Mouse (Mus musculus): ENCODE data around the gene Ostf1. TPM values are rescaled to one million over a fixed set of nuclear protein-coding genes. Genes with fewer than 3 reads are reported as not detected.
A peak's percentile ranks its signal among the peaks of the same experiment; 100 is the strongest.

The Ostf1 gene
- 267 and 297 TPM in 2 replicates for polyA plus RNA-seq (2012; ENCODE audit: insufficient read depth, insufficient read length, missing spikeins)

- H3K4me3 ChIP-seq (ENCODE audit: insufficient read depth, low read length) = peak within 1 kb of the TSS; percentile 83
- TF ChIP-seq CTCF (IDR thresholded peaks at IDR 0.05; ENCODE audit: low read depth, low read length) = no peak
- no peak for TF ChIP-seq POLR2A (IDR thresholded peaks at IDR 0.05; ENCODE audit: borderline replicate concordance, low read depth, low read length)
- peak within 1 kb of the TSS; percentile 95 for H3K27ac ChIP-seq (ENCODE audit: insufficient read depth, low read depth, low read length)
- H3K4me1 ChIP-seq (ENCODE audit: control insufficient read depth, insufficient read depth, low read length) = peaks cover 17% of the 10 kb centered on the region
These were observed at the start of gene Ostf1, which contains the start of gene Nmrk1 for GRCm38 (mm10) chr19:18631644-18632219. TSS of gene Ostf1 (minus strand) at chr19:18631823. TSS of gene Nmrk1 (plus strand) at chr19:18631950.

- no peak for TF ChIP-seq CTCF (IDR thresholded peaks at IDR 0.05; ENCODE audit: low read depth, low read length)
- TF ChIP-seq POLR2A (IDR thresholded peaks at IDR 0.05; ENCODE audit: borderline replicate concordance, low read depth, low read length) = no peak
- Histone ChIP-seq H3K27ac (ENCODE audit: insufficient read depth, low read depth, low read length) (no peak overlapping the region), H3K4me3 (ENCODE audit: insufficient read depth, low read length) (no peak overlapping the region), H3K4me1 (ENCODE audit: control insufficient read depth, insufficient read depth, low read length) (peaks cover 21% of the 10 kb centered on the region)
These were observed 41.5 kb upstream of the Ostf1 start for GRCm38 (mm10) chr19:18673116-18673515.

DNA sequence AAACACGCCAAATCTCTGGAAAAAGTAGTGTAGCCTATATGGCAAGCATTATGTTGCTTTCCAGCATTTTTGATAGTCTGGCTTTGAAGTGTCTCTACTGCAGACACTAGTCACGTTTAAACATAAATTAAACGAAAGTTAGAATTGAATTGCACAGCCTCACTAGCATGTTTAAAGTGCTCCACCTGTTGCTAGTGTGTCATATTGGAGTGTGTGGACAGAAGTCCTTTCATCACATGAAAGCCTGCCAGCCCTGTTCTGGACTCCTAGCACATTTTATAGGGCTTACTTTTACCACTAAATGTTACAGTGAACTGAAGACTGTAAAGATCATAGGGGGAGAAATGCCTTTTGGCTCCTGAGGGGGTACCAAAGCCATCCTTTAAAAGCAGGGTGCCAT is 40.9 kb upstream of the Ostf1 start:
- no peak overlapping the region for H3K4me3 ChIP-seq (ENCODE audit: insufficient read depth, low read length)
- H3K4me1 ChIP-seq (ENCODE audit: control insufficient read depth, insufficient read depth, low read length) = peaks cover 21% of the 10 kb centered on the region
- H3K27ac ChIP-seq (ENCODE audit: insufficient read depth, low read depth, low read length) = no peak overlapping the region
- TF ChIP-seq POLR2A (IDR thresholded peaks at IDR 0.05; ENCODE audit: borderline replicate concordance, low read depth, low read length) (no peak), CTCF (IDR thresholded peaks at IDR 0.05; ENCODE audit: low read depth, low read length) (no peak)

- TF ChIP-seq CTCF (IDR thresholded peaks at IDR 0.05; ENCODE audit: low read depth, low read length) (no peak), POLR2A (IDR thresholded peaks at IDR 0.05; ENCODE audit: borderline replicate concordance, low read depth, low read length) (no peak)
- peak overlapping the region; percentile 58 for H3K27ac ChIP-seq (ENCODE audit: insufficient read depth, low read depth, low read length)
- H3K4me3 ChIP-seq (ENCODE audit: insufficient read depth, low read length) = peak overlapping the region; percentile 72
- peaks cover 21% of the 10 kb centered on the region for H3K4me1 ChIP-seq (ENCODE audit: control insufficient read depth, insufficient read depth, low read length)
These were observed 39.6 kb upstream of the Ostf1 start for GRCm38 (mm10) chr19:18671056-18671741.

- peak within 1 kb of the TSS; percentile 58 for H3K27ac ChIP-seq (ENCODE audit: insufficient read depth, low read depth, low read length)
- peaks cover 21% of the 10 kb centered on the region for H3K4me1 ChIP-seq (ENCODE audit: control insufficient read depth, insufficient read depth, low read length)
- TF ChIP-seq CTCF (IDR thresholded peaks at IDR 0.05; ENCODE audit: low read depth, low read length) = no peak
- peak within 1 kb of the TSS; percentile 72 for H3K4me3 ChIP-seq (ENCODE audit: insufficient read depth, low read length)
These were observed 39.0 kb upstream of the Ostf1 start, which contains the start of gene Carnmt1 for GRCm38 (mm10) chr19:18670608-18671007. TSS of gene Carnmt1 (plus strand) at chr19:18670764.

- H3K4me3 ChIP-seq (ENCODE audit: insufficient read depth, low read length) = no peak overlapping the region
- H3K4me1 ChIP-seq (ENCODE audit: control insufficient read depth, insufficient read depth, low read length) = peaks cover 21% of the 10 kb centered on the region
- TF ChIP-seq CTCF (IDR thresholded peaks at IDR 0.05; ENCODE audit: low read depth, low read length) (no peak), POLR2A (IDR thresholded peaks at IDR 0.05; ENCODE audit: borderline replicate concordance, low read depth, low read length) (no peak)
- no peak overlapping the region for H3K27ac ChIP-seq (ENCODE audit: insufficient read depth, low read depth, low read length)
These were observed 37.9 kb upstream of the Ostf1 start for GRCm38 (mm10) chr19:18669551-18669950.

- Histone ChIP-seq H3K4me1 (ENCODE audit: control insufficient read depth, insufficient read depth, low read length) (peaks cover 10% of the 10 kb centered on the region), H3K4me3 (ENCODE audit: insufficient read depth, low read length) (no peak overlapping the region), H3K27ac (ENCODE audit: insufficient read depth, low read depth, low read length) (no peak overlapping the region)
- no peak for TF ChIP-seq POLR2A (IDR thresholded peaks at IDR 0.05; ENCODE audit: borderline replicate concordance, low read depth, low read length)
- no peak for TF ChIP-seq CTCF (IDR thresholded peaks at IDR 0.05; ENCODE audit: low read depth, low read length)
These were observed 35.3 kb upstream of the Ostf1 start for GRCm38 (mm10) chr19:18666966-18667365.

DNA sequence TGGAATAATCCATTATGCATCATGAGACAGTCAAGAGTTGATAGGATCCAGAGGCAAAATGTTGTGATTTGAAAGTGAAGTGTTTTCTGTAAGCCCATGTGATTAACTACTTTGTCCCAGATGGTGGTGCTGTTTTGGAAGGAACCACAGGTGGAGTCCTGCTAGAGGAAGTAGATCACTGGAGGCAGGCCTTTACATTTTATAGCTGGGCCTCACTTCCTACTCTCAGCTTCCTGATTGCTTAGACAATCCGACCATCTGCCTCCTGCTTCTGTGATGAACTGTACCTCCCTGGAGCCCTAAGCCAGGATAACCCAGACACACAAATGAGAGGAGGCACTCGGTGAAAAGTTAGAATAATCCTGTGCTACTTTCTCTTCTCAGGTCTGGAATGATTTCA is 32.3 kb upstream of the Ostf1 start:
- peaks cover 7% of the 10 kb centered on the region; the same call in 1 of the 2 replicates for H3K4me1 ChIP-seq (ENCODE audit: control insufficient read depth, insufficient read depth, low read length)
- H3K4me3 ChIP-seq (ENCODE audit: insufficient read depth, low read length) = no peak overlapping the region
- TF ChIP-seq CTCF (IDR thresholded peaks at IDR 0.05; ENCODE audit: low read depth, low read length) (no peak), POLR2A (IDR thresholded peaks at IDR 0.05; ENCODE audit: borderline replicate concordance, low read depth, low read length) (no peak)
- H3K27ac ChIP-seq (ENCODE audit: insufficient read depth, low read depth, low read length) = peak overlapping the region; percentile 18

- no peak overlapping the region for H3K27ac ChIP-seq (ENCODE audit: insufficient read depth, low read depth, low read length)
These were observed 30.1 kb upstream of the Ostf1 start for GRCm38 (mm10) chr19:18661683-18662082.

DNA sequence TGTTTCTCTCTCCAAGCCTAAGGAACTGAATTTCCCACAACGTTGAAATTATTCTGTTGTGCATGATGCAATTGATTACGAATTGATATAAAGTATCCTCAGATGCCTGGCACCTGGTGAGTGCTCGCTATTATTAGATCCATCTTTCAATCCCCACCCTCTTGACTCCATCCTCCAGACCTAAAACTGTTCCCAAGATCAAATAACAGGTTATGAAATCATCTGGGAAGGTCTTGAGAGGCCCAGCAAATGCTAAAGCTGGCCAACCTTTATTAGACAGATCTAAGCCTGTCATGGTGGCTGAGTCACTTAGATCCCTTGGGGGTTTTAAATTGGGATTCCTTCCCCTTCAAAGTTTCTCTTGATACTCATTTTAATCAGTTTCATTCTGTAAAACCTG is 28.8 kb upstream of the Ostf1 start:
- TF ChIP-seq CTCF (IDR thresholded peaks at IDR 0.05; ENCODE audit: low read depth, low read length) = no peak
- TF ChIP-seq POLR2A (IDR thresholded peaks at IDR 0.05; ENCODE audit: borderline replicate concordance, low read depth, low read length) = no peak
- Histone ChIP-seq H3K4me3 (ENCODE audit: insufficient read depth, low read length) (no peak overlapping the region), H3K4me1 (ENCODE audit: control insufficient read depth, insufficient read depth, low read length) (peaks cover 7% of the 10 kb centered on the region; the same call in 1 of the 2 replicates)

More at GRCm38 (mm10) chr19:18661683-18662082, 30.1 kb upstream of the Ostf1 start:
- no peak overlapping the region for H3K4me3 ChIP-seq (ENCODE audit: insufficient read depth, low read length)
- TF ChIP-seq POLR2A (IDR thresholded peaks at IDR 0.05; ENCODE audit: borderline replicate concordance, low read depth, low read length) (no peak), CTCF (IDR thresholded peaks at IDR 0.05; ENCODE audit: low read depth, low read length) (no peak)
- peaks cover 7% of the 10 kb centered on the region; the same call in 1 of the 2 replicates for H3K4me1 ChIP-seq (ENCODE audit: control insufficient read depth, insufficient read depth, low read length)

More for the DNA sequence above, 28.8 kb upstream of the Ostf1 start:
- H3K27ac ChIP-seq (ENCODE audit: insufficient read depth, low read depth, low read length) = no peak overlapping the region

All from bone marrow macrophage, adult 2 months (primary cell).